Mouse (Mus musculus) stomach, embryonic 15.5 days (tissue): ENCODE results near the gene Usp46. TPM values are rescaled to one million over a fixed set of nuclear protein-coding genes. Genes with fewer than 3 reads are reported as not detected.
"Not testable (repeated sequence)": the region's sequence is repeated elsewhere in the genome, so short reads cannot be mapped to it uniquely, and the experiment has no call there.

Source experiments
- ATAC-seq: fragments of 200-750 bp; cut with Nextera tagmentation; 2 replicates; pipeline ENCODE4 v1.8.0; 2017; ENCODE audit warnings: low read depth, moderate number of reproducible peaks, moderate TSS enrichment; ENCODE audit not compliant: insufficient read depth, low FRiP score
- H3K27ac ChIP-seq: fragments of 300-500 bp; sonication (generic); 2 replicates; pipeline ENCODE4 v1.5.1; 2015; ENCODE audit warnings: mild to moderate bottlenecking, inconsistent platforms
- H3K27me3 ChIP-seq: fragments of 300-500 bp; sonication (generic); replicated peaks from 2 replicates; pipeline ENCODE4 v1.6.1; 2015; ENCODE audit warnings: inconsistent platforms
- H3K36me3 ChIP-seq: fragments of 300-500 bp; sonication (generic); 2 replicates; pipeline ENCODE4 v1.6.1; 2015; ENCODE audit warnings: inconsistent platforms
- H3K4me1 ChIP-seq: fragments of 300-500 bp; sonication (generic); 2 replicates; pipeline ENCODE4 v1.6.1; 2015; ENCODE audit warnings: inconsistent platforms
- H3K4me2 ChIP-seq: fragments of 300-500 bp; sonication (generic); 2 replicates; pipeline ENCODE4 v1.6.1; 2015; ENCODE audit warnings: mild to moderate bottlenecking, inconsistent platforms
- H3K4me3 ChIP-seq: fragments of 300-500 bp; sonication (generic); replicated peaks from 2 replicates; pipeline ENCODE4 v1.5.1; 2015; ENCODE audit warnings: inconsistent platforms
- H3K9ac ChIP-seq: fragments of 300-500 bp; sonication (generic); 2 replicates; pipeline ENCODE4 v1.6.1; 2015; ENCODE audit warnings: inconsistent platforms
- H3K9me3 ChIP-seq: fragments of 300-500 bp; sonication (generic); 2 replicates; pipeline ENCODE4 v1.6.1; 2016; ENCODE audit warnings: inconsistent platforms
- WGBS: fragments of 180-500 bp; shearing (Covaris S2); methylation state at CpG from one replicate; pipeline ENCODE4 v1.1.7; 2015; 5-methylcytosine and 5-hydroxymethylcytosine counted together
- polyA plus RNA-seq: library from polyadenylated mRNA; unstranded; fragments of >200 nt; fragmentation: Nextera tagmentation; extraction: Ambion mirVana; gene quantifications from 2 replicates; pipeline ENCODE4 v1.2.1, GENCODE M21; 2015

Gene Usp46
- polyA plus RNA-seq, 1 experiment from 2014 or later, result 27.7 TPM

GRCm38 (mm10) chr5:74093556-74094428, 25.6 kb upstream of the Usp46 start:
- WGBS, result 22% methylated on average over 11 of the region's 11 CpGs
- Histone ChIP-seq H3K4me1 (peaks cover 2% of the 10 kb centered on the region), H3K9me3 (no peaks in the 10 kb centered on the region), H3K36me3 (peaks cover 11% of the 10 kb centered on the region; the same call in 1 of the 2 replicates), H3K4me3 (peak overlapping the region; percentile 89), H3K27ac (peak overlapping the region; percentile 84), H3K9ac (peak overlapping the region; percentile 84), H3K4me2 (peak overlapping the region; percentile 69), H3K27me3 (no peaks in the 10 kb centered on the region)
- ATAC-seq, result no peak

- H3K9ac ChIP-seq, result peak overlapping the region; percentile 84
- peak; percentile 99 for ATAC-seq
- H3K27ac ChIP-seq, result peak overlapping the region; percentile 84
- no peaks in the 10 kb centered on the region for H3K9me3 ChIP-seq
- peak overlapping the region; percentile 69 for H3K4me2 ChIP-seq
- H3K27me3 ChIP-seq, result no peaks in the 10 kb centered on the region
- H3K4me3 ChIP-seq, result peak overlapping the region; percentile 89
- H3K4me1 ChIP-seq, result peaks cover 2% of the 10 kb centered on the region
- WGBS, result under 1% methylated on average over 57 of the region's 57 CpGs
- peaks cover 11% of the 10 kb centered on the region; the same call in 1 of the 2 replicates for H3K36me3 ChIP-seq
Measured at GRCm38 (mm10) chr5:74092833-74093555, 24.8 kb upstream of the Usp46 start.

DNA sequence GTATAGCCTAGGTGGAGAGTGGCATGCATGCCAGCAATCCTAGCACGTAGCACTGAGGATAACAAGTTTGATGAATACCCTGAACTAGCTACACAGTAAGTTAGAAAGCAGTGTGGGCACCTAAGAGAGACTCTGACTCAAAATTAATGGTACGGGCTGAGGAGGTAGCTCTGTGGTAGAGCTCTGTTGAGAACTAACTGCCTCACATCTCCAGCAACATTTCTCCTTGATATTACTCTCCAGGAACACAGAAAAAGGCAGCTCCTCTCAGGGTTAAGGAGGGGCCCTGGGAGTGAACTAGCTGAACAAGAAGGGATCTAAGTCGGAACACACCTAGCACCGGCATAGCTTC, 24.2 kb upstream of the Usp46 start:
- no peaks in the 10 kb centered on the region for H3K9me3 ChIP-seq
- no peak; the same call in 1 of the 2 replicates for ATAC-seq
- H3K27me3 ChIP-seq, result no peaks in the 10 kb centered on the region
- H3K4me2 ChIP-seq, result peak overlapping the region; percentile 69
- peak overlapping the region; percentile 55; the same call in 1 of the 2 replicates for H3K27ac ChIP-seq
- H3K4me3 ChIP-seq, result peak overlapping the region; percentile 89
- WGBS, result 43% methylated on average over 4 of the region's 4 CpGs
- peaks cover 2% of the 10 kb centered on the region; the same call in 1 of the 2 replicates for H3K4me1 ChIP-seq
- H3K36me3 ChIP-seq, result peaks cover 11% of the 10 kb centered on the region; the same call in 1 of the 2 replicates
- H3K9ac ChIP-seq, result no peak overlapping the region

DNA sequence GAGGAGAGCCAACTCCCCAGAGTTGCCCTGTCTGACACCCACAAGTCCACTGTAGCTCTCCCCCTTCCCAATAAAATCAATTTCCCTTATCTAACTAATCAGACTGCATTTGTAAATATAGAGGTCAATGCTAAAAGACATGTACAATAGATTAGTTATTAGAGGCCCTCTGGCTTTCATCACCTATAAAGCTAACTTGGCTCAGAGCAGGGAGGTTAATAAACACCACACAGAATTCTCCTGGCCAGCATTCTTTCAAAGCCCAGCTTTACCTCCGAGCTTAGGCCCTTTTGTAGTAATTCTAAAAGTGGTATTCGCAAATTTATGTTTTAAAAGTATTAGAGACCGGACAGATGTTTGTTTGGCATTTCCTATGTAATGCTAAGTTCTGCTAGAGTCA, 21.4 kb upstream of the Usp46 start:
- 73% methylated on average over 3 of the region's 3 CpGs for WGBS
- peaks cover 4% of the 10 kb centered on the region; the same call in 1 of the 2 replicates for H3K36me3 ChIP-seq
- no peak overlapping the region for H3K4me3 ChIP-seq
- H3K4me1 ChIP-seq, result peaks cover 2% of the 10 kb centered on the region; the same call in 1 of the 2 replicates
- no peak overlapping the region for H3K4me2 ChIP-seq
- no peak overlapping the region for H3K9ac ChIP-seq
- no peak for ATAC-seq
- H3K27ac ChIP-seq, result no peak overlapping the region
- H3K27me3 ChIP-seq, result no peaks in the 10 kb centered on the region
- H3K9me3 ChIP-seq, result no peaks in the 10 kb centered on the region

DNA sequence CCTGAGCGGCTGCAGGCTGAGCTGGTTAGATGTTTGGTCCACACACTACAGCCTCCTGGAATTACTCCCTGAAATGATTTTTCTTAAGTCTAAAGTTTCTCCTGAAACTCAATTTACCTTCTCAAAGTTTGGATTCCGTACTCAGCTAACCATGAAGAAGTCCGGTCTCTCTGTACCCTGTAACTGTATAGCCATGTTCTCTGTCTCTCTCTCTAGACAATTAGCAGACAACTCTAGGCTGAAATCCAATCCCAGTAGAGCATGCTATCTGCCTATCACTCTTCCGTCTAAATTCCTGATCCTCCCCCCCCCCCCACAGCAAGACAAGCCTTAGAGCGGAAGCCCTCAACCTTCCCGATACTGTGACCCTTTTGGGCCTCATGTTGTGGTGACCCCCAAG, 13.5 kb upstream of the Usp46 start:
- no peak for ATAC-seq
- no peaks in the 10 kb centered on the region; the same call in 1 of the 2 replicates for H3K27me3 ChIP-seq
- no peaks in the 10 kb centered on the region; the same call in 1 of the 2 replicates for H3K4me1 ChIP-seq
- no peaks in the 10 kb centered on the region for H3K36me3 ChIP-seq
- WGBS, result 82% methylated on average over 6 of the region's 6 CpGs
- no peak overlapping the region for H3K9ac ChIP-seq
- H3K9me3 ChIP-seq, result no peaks in the 10 kb centered on the region
- H3K4me3 ChIP-seq, result no peak overlapping the region
- H3K4me2 ChIP-seq, result no peak overlapping the region
- no peak overlapping the region for H3K27ac ChIP-seq

- 73% methylated on average over 11 of the region's 11 CpGs for WGBS
- no peak for ATAC-seq
- Histone ChIP-seq H3K4me1 (no peaks in the 10 kb centered on the region; the same call in 1 of the 2 replicates), H3K9ac (no peak overlapping the region), H3K27ac (no peak overlapping the region), H3K9me3 (no peaks in the 10 kb centered on the region), H3K27me3 (no peaks in the 10 kb centered on the region; the same call in 1 of the 2 replicates), H3K36me3 (no peaks in the 10 kb centered on the region), H3K4me2 (no peak overlapping the region), H3K4me3 (no peak overlapping the region)
Measured at GRCm38 (mm10) chr5:74078861-74079615, 10.8 kb upstream of the Usp46 start.

DNA sequence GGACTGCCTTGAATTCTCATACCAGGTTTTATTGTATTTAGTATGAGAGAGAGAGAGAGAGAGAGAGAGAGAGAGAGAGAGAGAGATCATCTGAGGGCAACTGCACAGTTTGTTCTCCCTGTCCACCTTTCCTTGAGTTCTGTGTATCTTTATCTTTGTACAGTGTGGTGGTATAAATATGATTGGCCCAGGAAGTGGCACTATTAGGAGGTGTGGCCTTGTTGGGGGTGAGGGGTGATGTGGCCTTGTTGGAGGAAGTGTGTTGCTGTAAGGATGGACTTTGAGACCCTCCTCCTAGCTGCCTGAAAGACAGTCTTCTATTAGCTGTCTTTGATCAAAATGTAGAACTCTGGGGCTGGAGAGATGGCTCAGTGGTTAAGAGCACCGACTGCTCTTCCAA, 10.2 kb upstream of the Usp46 start:
- 79% methylated on average over 1 of the region's 1 CpGs for WGBS
- H3K27ac ChIP-seq, result no peak overlapping the region

GRCm38 (mm10) chr5:74077959-74078358, 9.7 kb upstream of the Usp46 start:
- Histone ChIP-seq H3K36me3 (no peaks in the 10 kb centered on the region), H3K4me3 (no peak overlapping the region), H3K4me2 (no peak overlapping the region), H3K27ac (no peak overlapping the region), H3K9me3 (no peaks in the 10 kb centered on the region), H3K4me1 (no peaks in the 10 kb centered on the region; the same call in 1 of the 2 replicates), H3K9ac (no peak overlapping the region), H3K27me3 (no peaks in the 10 kb centered on the region; the same call in 1 of the 2 replicates)
- no peak for ATAC-seq
- WGBS, result 39% methylated on average over 8 of the region's 8 CpGs

More for the DNA sequence above, 10.2 kb upstream of the Usp46 start:
- Histone ChIP-seq H3K4me1 (no peaks in the 10 kb centered on the region; the same call in 1 of the 2 replicates), H3K9ac (no peak overlapping the region), H3K4me3 (no peak overlapping the region), H3K36me3 (no peaks in the 10 kb centered on the region), H3K4me2 (no peak overlapping the region), H3K9me3 (no peaks in the 10 kb centered on the region), H3K27me3 (no peaks in the 10 kb centered on the region; the same call in 1 of the 2 replicates)
- ATAC-seq, result no peak

GRCm38 (mm10) chr5:74076759-74077158, 8.5 kb upstream of the Usp46 start:
- Histone ChIP-seq H3K4me1 (no peaks in the 10 kb centered on the region; the same call in 1 of the 2 replicates), H3K4me2 (no peak overlapping the region), H3K9ac (no peak overlapping the region), H3K27me3 (no peaks in the 10 kb centered on the region; the same call in 1 of the 2 replicates), H3K27ac (no peak overlapping the region), H3K9me3 (no peaks in the 10 kb centered on the region), H3K4me3 (no peak overlapping the region), H3K36me3 (no peaks in the 10 kb centered on the region)
- ATAC-seq, result no peak
- 13% methylated on average over 9 of the region's 9 CpGs for WGBS

- 87% methylated on average over 5 of the region's 5 CpGs for WGBS
- H3K9ac ChIP-seq, H3K27ac ChIP-seq: not testable (repeated sequence)
Measured at GRCm38 (mm10) chr5:74070564-74070963, 2.3 kb upstream of the Usp46 start.

GRCm38 (mm10) chr5:74068714-74069321, 587 bp upstream of the Usp46 start:
- peaks cover 30% of the 10 kb centered on the region for H3K4me1 ChIP-seq
- peak overlapping the region; percentile 67 for H3K4me2 ChIP-seq
- H3K27ac ChIP-seq, result peak overlapping the region; percentile 93
- no peaks in the 10 kb centered on the region for H3K27me3 ChIP-seq
- peak; percentile 47 for ATAC-seq
- peak overlapping the region; percentile 64 for H3K9ac ChIP-seq
- WGBS, result under 1% methylated on average over 18 of the region's 18 CpGs
- H3K4me3 ChIP-seq, result peak overlapping the region; percentile 73
- no peaks in the 10 kb centered on the region for H3K36me3 ChIP-seq
- H3K9me3 ChIP-seq, result no peaks in the 10 kb centered on the region

More at GRCm38 (mm10) chr5:74070564-74070963, 2.3 kb upstream of the Usp46 start:
- not testable (repeated sequence) for H3K27me3 ChIP-seq, H3K36me3 ChIP-seq, ATAC-seq, H3K4me3 ChIP-seq, H3K4me2 ChIP-seq, H3K9me3 ChIP-seq
- peaks cover 20% of the 10 kb centered on the region for H3K4me1 ChIP-seq
